Mouse (Mus musculus): ENCODE results near the gene Rin3. TPM values are rescaled to one million over a fixed set of nuclear protein-coding genes. Genes with fewer than 3 reads are reported as not detected.
"Not testable (repeated sequence)": the region's sequence is repeated elsewhere in the genome, so short reads cannot be mapped to it uniquely, and the experiment has no call there.

Gene Rin3
- total and polyA plus RNA-seq, 2 experiments from 2014 or later, result 1.7 to 3.2 TPM

DNA sequence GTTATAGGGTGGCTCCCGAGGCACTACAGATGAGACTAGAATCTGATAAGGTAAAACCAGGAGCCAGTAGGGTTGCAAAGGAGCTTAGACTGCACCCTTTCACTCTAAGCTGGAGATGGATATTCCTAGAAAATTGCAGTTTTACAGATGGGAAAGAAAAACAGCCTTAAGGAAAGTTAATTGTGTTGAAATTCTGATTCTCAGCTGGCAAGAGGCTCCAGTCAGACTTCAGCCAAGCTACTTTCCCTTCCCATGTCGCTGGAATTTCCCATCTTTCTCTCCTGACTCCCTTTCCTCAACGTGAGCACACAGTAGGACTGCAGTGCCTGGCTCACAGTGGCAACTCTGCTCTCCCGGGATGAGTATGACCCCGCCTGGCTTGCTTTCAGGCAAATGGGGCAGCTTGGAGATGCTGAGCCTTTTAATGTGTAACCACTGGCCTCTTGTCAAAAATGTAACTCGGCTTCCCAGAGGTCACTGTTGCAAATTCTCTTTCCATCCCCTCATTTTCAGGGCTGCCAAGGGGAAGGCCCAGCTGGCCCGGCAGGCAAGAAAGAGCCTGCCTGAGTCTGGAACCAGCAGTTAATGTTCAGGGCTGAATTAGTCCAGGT lies 6.9 kb upstream of the Rin3 start:
- ATAC-seq (no peak), DNase-seq (ENCODE audit: low spot score) (peak; percentile 54)

GRCm38 (mm10) chr12:102280290-102280689 lies 2.6 kb upstream of the Rin3 start:
- H3K27me3 ChIP-seq (ENCODE audit: insufficient read depth, low read length); H3K4me3 ChIP-seq (ENCODE audit: low read length); H3K4me1 ChIP-seq (ENCODE audit: insufficient read depth, low read length); ATAC-seq; H3K4me2 ChIP-seq (ENCODE audit: low read depth, low read length); DNase-seq (ENCODE audit: low spot score); H3K36me3 ChIP-seq (ENCODE audit: insufficient read depth, low read length); H3K9me3 ChIP-seq (ENCODE audit: low read length); H3K27ac ChIP-seq; H3K9ac ChIP-seq (replicated peaks; ENCODE audit: low read length): not testable (repeated sequence)
- 63% methylated on average over 4 of the region's 4 CpGs for WGBS

More for the DNA sequence above, 6.9 kb upstream of the Rin3 start:
- Histone ChIP-seq H3K27ac (no peak overlapping the region), H3K36me3 (ENCODE audit: insufficient read depth, low read length) (no peaks in the 10 kb centered on the region), H3K27me3 (ENCODE audit: insufficient read depth, low read length) (no peaks in the 10 kb centered on the region), H3K4me2 (ENCODE audit: low read depth, low read length) (no peak overlapping the region), H3K4me3 (ENCODE audit: low read length) (no peak overlapping the region), H3K9ac (replicated peaks; ENCODE audit: low read length) (no peak overlapping the region), H3K4me1 (ENCODE audit: insufficient read depth, low read length) (no peaks in the 10 kb centered on the region), H3K9me3 (ENCODE audit: low read length) (no peaks in the 10 kb centered on the region)
- TF ChIP-seq CTCF (IDR thresholded peaks at IDR 0.05; ENCODE audit: low read depth), result no peak
- 40% methylated on average over 7 of the region's 7 CpGs for WGBS

GRCm38 (mm10) chr12:102280867-102281503 lies 1.9 kb upstream of the Rin3 start:
- H3K9ac ChIP-seq (replicated peaks; ENCODE audit: low read length), result no peak overlapping the region

DNA sequence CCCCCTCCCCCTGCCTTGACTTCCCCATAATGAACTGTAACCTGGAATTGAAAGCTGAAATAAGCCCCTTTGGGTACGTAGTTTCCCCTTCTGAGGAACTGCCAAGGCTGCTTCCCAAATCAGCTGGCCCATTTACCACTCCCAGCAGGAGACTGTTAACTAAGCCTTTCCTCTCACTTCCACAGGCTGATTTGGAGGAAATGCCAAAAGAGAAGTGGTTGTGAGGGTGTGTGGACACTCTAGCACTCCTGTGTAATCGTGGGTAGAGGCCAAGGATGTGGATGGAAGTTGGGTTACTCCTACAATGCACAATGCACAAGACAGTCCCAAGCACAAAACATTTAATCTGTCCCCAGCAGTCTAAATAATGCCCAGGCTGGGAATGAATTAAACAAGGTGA lies 722 bp upstream of the Rin3 start:
- H3K27me3 ChIP-seq (ENCODE audit: insufficient read depth, low read length), result no peaks in the 10 kb centered on the region
- DNase-seq (ENCODE audit: low spot score) (no peak), ATAC-seq (no peak)
- no peaks in the 10 kb centered on the region for H3K36me3 ChIP-seq (ENCODE audit: insufficient read depth, low read length)
- WGBS, result 49% methylated on average over 2 of the region's 2 CpGs
- no peak overlapping the region for H3K27ac ChIP-seq
- H3K9ac ChIP-seq (replicated peaks; ENCODE audit: low read length), result no peak overlapping the region
- no peak overlapping the region for H3K4me2 ChIP-seq (ENCODE audit: low read depth, low read length)
- no peaks in the 10 kb centered on the region for H3K9me3 ChIP-seq (ENCODE audit: low read length)
- H3K4me3 ChIP-seq (ENCODE audit: low read length), result no peak overlapping the region
- no peak for TF ChIP-seq CTCF (IDR thresholded peaks at IDR 0.05; ENCODE audit: low read depth)
- H3K4me1 ChIP-seq (ENCODE audit: insufficient read depth, low read length), result peaks cover 22% of the 10 kb centered on the region; the same call in 1 of the 2 replicates

More at GRCm38 (mm10) chr12:102280867-102281503, 1.9 kb upstream of the Rin3 start:
- Histone ChIP-seq H3K9me3 (ENCODE audit: low read length) (no peaks in the 10 kb centered on the region), H3K4me1 (ENCODE audit: insufficient read depth, low read length) (peaks cover 12% of the 10 kb centered on the region; the same call in 1 of the 2 replicates), H3K27me3 (ENCODE audit: insufficient read depth, low read length) (no peaks in the 10 kb centered on the region), H3K4me3 (ENCODE audit: low read length) (no peak overlapping the region), H3K27ac (no peak overlapping the region), H3K36me3 (ENCODE audit: insufficient read depth, low read length) (no peaks in the 10 kb centered on the region), H3K4me2 (ENCODE audit: low read depth, low read length) (no peak overlapping the region)
- ATAC-seq (no peak), DNase-seq (ENCODE audit: low spot score) (no peak)
- 54% methylated on average over 7 of the region's 7 CpGs for WGBS
- TF ChIP-seq CTCF (IDR thresholded peaks at IDR 0.05; ENCODE audit: low read depth), result no peak

GRCm38 (mm10) chr12:102283483-102284266 lies 827 bp downstream of the Rin3 start:
- no peaks in the 10 kb centered on the region for H3K27me3 ChIP-seq (ENCODE audit: insufficient read depth, low read length)
- no peaks in the 10 kb centered on the region for H3K9me3 ChIP-seq (ENCODE audit: low read length)
- ATAC-seq, result peak; percentile 72
- peak overlapping the region; percentile 47 for H3K4me3 ChIP-seq (ENCODE audit: low read length)
- H3K27ac ChIP-seq, result peak overlapping the region; percentile 46; the same call in 1 of the 2 replicates
- DNase-seq (ENCODE audit: low spot score), result peak; percentile 70
- H3K36me3 ChIP-seq (ENCODE audit: insufficient read depth, low read length), result no peaks in the 10 kb centered on the region
- no peak for TF ChIP-seq CTCF (IDR thresholded peaks at IDR 0.05; ENCODE audit: low read depth)
- H3K4me2 ChIP-seq (ENCODE audit: low read depth, low read length), result peak overlapping the region; percentile 78
- H3K4me1 ChIP-seq (ENCODE audit: insufficient read depth, low read length), result peaks cover 26% of the 10 kb centered on the region; the same call in 1 of the 2 replicates
- 8% methylated on average over 23 of the region's 24 CpGs for WGBS
- H3K9ac ChIP-seq (replicated peaks; ENCODE audit: low read length), result peak overlapping the region; percentile 48; the same call in 1 of the 2 replicates

DNA sequence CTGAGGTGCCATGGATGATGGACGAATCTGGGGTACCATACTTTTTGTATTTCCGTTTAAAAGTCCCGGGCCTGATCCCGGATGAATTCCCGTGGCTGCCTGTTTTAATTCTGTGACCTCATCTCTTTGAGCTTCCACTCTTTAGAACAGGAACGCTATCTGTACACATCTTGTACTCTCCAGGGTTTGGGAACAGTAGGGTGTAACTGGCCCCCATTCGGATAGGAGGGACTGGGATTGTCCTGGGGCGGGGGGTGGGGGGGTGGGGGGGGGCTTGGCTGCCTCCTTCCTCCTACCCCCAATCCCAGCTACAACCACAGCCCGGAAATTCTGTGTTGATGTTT lies 1.4 kb downstream of the Rin3 start:
- TF ChIP-seq CTCF (IDR thresholded peaks at IDR 0.05; ENCODE audit: low read depth), result no peak
- ATAC-seq, result no peak
- H3K36me3 ChIP-seq (ENCODE audit: insufficient read depth, low read length), result no peaks in the 10 kb centered on the region
- H3K9ac ChIP-seq (replicated peaks; ENCODE audit: low read length), result no peak overlapping the region
- no peaks in the 10 kb centered on the region for H3K27me3 ChIP-seq (ENCODE audit: insufficient read depth, low read length)
- DNase-seq (ENCODE audit: low spot score), result no peak
- H3K27ac ChIP-seq, result no peak overlapping the region
- WGBS, result 20% methylated on average over 9 of the region's 9 CpGs
- peaks cover 26% of the 10 kb centered on the region; the same call in 1 of the 2 replicates for H3K4me1 ChIP-seq (ENCODE audit: insufficient read depth, low read length)
- H3K4me3 ChIP-seq (ENCODE audit: low read length), result peak overlapping the region; percentile 47
- peak overlapping the region; percentile 78 for H3K4me2 ChIP-seq (ENCODE audit: low read depth, low read length)
- H3K9me3 ChIP-seq (ENCODE audit: low read length), result no peaks in the 10 kb centered on the region
